Mouse (Mus musculus): ENCODE results near the gene Nrbf2.
A peak's percentile ranks its signal among the peaks of the same experiment; 100 is the strongest.

Nrbf2 gene

GRCm38 (mm10) chr10:67295331-67295730 lies 10.2 kb upstream of the Nrbf2 start:
- no peak for DNase-seq (ENCODE audit: low spot score in 2 of 2)

DNA sequence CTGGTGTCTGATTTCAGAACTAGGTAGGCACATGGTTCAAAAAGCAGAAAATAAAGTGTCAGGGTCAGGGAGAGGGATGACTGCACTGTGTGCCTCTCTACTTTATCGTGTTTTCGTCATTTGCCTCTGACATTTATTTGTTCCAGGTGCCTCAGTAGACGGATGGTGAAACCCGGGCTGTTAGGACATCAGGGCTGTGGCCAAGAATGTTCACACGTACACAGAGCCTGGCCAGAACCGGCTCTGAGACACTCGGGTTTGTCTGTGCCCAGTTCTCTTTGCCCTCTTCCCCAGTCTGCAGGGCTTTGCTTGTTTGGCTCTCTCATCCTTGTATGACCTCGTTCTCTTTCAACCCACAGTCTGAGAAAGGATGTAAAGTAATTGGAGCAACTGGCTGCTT lies 6.0 kb upstream of the Nrbf2 start:
- DNase-seq (ENCODE audit: low spot score in 2 of 2) = no peak

GRCm38 (mm10) chr10:67290622-67291021 lies 5.5 kb upstream of the Nrbf2 start:
- no peak for DNase-seq (ENCODE audit: low spot score in 2 of 2)

GRCm38 (mm10) chr10:67287877-67288276 lies 2.8 kb upstream of the Nrbf2 start:
- DNase-seq (ENCODE audit: low spot score in 2 of 2) = peak; percentile 65 to 74

GRCm38 (mm10) chr10:67284761-67285175 lies 337 bp downstream of the Nrbf2 start:
- no peak for DNase-seq (ENCODE audit: low spot score in 2 of 2)

DNA sequence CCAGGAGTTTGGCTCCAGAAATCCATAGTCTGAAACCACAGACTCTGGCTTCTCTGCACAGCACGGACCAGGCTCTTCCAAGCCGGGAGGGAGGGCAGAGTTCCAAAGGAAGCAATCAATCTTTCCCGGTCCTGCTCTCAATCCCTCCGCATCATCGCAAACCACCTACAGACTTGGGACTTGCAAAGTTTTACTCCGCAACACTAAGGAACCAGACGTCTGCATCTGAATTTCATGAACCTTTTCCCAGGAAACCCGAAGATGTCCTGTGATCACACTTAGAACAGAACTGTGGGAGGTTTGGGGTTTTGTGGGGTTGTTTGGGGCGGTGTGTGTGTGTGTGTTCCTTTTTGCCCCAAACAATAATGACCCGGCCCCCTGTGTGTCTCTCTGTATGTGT lies 794 bp downstream of the Nrbf2 start:
- no peak for DNase-seq (ENCODE audit: low spot score in 2 of 2)

GRCm38 (mm10) chr10:67283516-67283915 lies 1.6 kb downstream of the Nrbf2 start:
- no peak for DNase-seq (ENCODE audit: low spot score in 2 of 2)

DNA sequence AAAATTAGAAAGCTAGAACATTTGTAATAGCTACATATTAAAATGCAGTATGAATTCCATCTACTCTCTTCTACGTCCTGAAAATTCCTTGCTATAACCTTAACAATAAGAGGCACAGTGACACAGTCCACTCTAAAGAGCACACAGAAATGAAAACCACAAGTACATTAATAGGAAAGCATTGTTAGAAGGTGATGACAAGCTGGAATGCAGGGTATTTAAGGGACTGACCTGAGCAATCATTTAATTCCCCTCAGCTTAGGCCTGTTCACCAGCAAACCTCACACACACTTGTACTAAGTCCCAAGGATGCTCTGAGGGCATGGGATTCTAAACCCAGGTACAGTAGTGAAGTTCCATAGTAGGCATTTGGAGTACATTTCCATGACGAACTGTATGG lies 2.6 kb downstream of the Nrbf2 start:
- DNase-seq (ENCODE audit: low spot score in 2 of 2) = no peak

DNA sequence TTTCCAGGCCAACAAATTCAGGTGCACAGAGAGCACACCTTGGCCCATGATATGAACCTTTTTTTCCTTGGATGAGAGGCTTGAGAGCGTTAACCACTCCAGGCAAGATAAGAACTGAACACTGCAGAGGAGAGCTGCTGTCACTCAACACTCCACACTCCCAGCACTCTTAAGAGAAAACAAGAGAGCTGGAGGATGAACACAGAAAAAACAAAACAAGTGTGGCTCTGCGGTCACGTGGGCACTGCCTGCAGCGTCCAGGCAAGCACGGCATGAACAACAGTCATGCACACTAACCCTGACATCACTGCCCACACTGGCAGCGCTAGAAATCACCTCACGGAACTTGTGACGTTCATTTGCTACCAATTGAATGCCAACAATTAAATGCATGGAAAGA lies 3.3 kb downstream of the Nrbf2 start:
- DNase-seq (ENCODE audit: low spot score in 2 of 2) = no peak

GRCm38 (mm10) chr10:67275916-67276315 lies 9.2 kb downstream of the Nrbf2 start:
- DNase-seq (ENCODE audit: low spot score in 2 of 2) = no peak

- no peak for DNase-seq (ENCODE audit: low spot score in 2 of 2)
Observed at GRCm38 (mm10) chr10:67264852-67265251, 20.3 kb downstream of the Nrbf2 start.

- no peak for DNase-seq (ENCODE audit: low spot score in 2 of 2)
Observed at GRCm38 (mm10) chr10:67253115-67253514, 32.0 kb downstream of the Nrbf2 start.

- DNase-seq (ENCODE audit: low spot score in 2 of 2) = no peak
Observed at GRCm38 (mm10) chr10:67252353-67252752, 32.8 kb downstream of the Nrbf2 start.

- no peak for DNase-seq (ENCODE audit: low spot score in 2 of 2)
Observed at GRCm38 (mm10) chr10:67250846-67251245, 34.3 kb downstream of the Nrbf2 start.

DNA sequence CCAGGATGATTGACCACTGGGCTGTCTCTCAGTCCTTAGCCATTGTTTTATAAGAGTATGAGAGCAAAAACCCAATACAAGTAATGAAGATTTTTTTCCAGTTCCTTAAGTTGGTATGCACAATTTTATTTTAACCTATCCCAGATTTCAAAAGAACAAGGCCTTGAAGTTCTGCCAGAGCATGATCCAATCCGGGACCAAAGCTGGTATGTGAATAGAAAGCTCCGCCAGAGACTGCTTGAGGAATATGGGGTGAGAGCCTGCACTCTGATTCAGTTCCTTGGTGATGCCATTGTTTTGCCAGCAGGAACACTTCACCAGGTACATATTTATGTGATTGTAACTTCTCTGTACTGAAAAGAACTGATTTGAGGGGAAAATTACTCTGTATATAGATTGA lies 35.6 kb downstream of the Nrbf2 start:
- DNase-seq (ENCODE audit: low spot score in 2 of 2) = no peak

DNA sequence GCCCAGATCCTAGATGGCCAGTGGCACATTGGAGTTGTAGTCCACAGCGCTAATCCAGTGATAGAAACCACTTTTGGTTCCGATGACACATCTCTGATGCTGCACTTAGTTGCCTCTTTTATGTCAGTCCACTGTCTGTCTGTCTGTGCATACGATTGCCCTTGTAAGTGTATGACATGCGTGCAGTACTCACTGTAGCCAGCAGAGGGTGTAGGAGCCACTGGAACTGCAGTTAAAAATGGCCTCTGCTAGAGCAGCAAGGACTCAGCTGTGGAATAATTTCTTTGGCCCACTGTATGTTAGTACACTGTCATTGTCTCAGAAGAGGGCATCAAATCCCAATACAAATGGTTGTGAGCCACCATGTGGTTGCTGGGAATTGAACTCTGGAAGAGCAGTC lies 38.0 kb downstream of the Nrbf2 start:
- peak in 1 of 2 experiments; percentile 63 for DNase-seq (ENCODE audit: low spot score in 2 of 2)

- no peak for DNase-seq (ENCODE audit: low spot score in 2 of 2)
Observed at GRCm38 (mm10) chr10:67230439-67230838, 54.7 kb downstream of the Nrbf2 start.

- no peak for DNase-seq (ENCODE audit: low spot score in 2 of 2)
Observed at GRCm38 (mm10) chr10:67226543-67226942, 58.6 kb downstream of the Nrbf2 start.

GRCm38 (mm10) chr10:67226109-67226508 lies 59.0 kb downstream of the Nrbf2 start:
- peak in 1 of 2 experiments; percentile 27 for DNase-seq (ENCODE audit: low spot score in 2 of 2)

DNA sequence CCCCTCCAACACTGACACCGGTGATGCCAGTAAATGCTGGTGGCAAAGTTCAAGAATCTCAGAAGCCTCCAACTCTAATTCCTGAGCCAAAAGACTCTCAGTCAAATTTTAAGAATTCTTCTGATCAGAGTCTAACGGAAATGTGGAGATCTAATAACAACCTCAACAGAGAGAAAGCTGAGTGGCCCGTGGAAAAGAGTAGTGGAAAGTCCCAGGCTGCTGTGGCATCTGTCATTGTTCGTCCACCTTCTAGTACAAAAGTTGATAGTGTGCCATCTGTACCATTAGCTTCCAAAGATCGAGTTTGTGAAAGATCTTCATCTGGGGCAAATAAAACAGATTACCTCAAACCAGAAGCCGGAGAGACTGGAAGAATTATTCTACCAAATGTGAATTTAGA lies 59.6 kb downstream of the Nrbf2 start:
- DNase-seq (ENCODE audit: low spot score in 2 of 2) = no peak

DNA sequence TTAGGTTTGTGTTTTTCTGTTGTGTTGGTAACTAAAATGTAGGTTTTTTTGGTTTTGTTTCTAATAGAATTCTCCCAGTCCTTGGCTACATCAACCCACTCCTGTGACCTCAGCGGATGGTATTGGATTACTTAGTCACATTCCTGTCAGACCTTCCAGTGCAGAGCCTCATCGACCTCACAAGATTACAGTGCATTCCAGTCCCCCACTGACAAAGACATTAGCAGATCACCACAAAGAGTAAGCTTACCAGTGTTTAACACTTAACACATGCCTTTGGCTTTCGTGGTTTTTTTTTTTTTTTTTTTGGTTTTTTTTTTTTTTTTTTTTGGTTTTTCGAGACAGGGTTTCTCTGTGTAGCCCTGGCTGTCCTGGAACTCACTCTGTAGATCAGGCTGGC lies 61.2 kb downstream of the Nrbf2 start:
- DNase-seq (ENCODE audit: low spot score in 2 of 2) = no peak

DNA sequence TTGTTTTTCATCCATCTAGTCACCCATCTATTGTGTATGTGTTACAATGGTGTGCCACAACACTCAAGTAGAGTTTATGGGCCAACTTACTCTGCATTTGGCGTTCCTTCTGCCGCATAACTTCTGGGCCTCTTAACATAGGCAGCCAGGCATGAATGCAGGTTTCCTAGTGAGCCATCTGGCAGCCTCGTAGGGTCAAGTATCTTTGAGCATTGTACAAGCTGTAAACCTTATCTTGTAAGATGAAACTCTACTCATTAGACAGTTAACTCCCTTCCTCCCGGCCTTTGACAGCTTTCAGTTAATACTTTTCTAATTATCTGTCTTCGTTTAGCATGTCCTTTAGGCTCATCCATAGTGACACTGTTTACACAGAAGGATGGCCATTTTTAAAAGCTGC lies 63.8 kb downstream of the Nrbf2 start:
- DNase-seq (ENCODE audit: low spot score in 2 of 2) = no peak

GRCm38 (mm10) chr10:67220251-67220650 lies 64.9 kb downstream of the Nrbf2 start:
- no peak for DNase-seq (ENCODE audit: low spot score in 2 of 2)

DNA sequence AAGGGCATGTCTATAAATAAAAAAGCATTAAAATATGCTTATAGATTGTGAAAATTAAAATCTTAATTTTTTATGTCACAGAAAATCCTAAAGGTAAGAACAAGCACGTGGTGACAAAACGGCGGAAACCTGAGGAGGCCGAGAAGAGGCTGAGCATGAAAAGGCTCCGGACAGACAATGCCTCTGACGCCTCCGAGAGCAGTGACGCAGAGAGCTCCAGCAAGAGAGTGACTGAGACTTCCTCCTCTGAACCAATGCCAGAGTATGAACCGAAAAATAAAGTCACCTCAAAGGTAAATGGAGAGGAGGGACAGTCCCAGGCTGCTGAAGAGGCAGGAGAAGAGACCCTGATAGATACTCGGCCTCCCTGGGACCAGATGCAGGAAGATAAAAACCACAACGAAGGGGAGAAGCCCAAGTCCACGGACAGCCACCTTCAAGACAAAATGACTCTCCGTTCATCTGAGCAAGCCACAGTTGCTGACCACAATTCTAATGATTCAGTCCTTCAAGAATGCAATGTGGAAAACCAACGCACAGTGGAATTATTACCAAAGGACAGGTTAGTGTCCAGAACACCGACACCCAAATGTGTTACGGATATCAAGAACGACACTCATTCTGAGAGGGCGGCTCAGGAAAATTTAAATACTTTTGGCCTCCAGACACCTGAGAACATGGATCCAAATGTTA lies 66.1 kb downstream of the Nrbf2 start:
- DNase-seq (ENCODE audit: low spot score in 2 of 2) = no peak

All from urinary bladder, postnatal 4 days (tissue).